Mouse (Mus musculus) left cerebral cortex, postnatal 14 days (tissue): ENCODE measurements around the gene Smim23. TPM values are rescaled to one million over a fixed set of nuclear protein-coding genes. Genes with fewer than 3 reads are reported as not detected.

ENCODE experiments used
- DNase-seq, 2 experiments: peaks; one replicate each; pipeline ENCODE4 v3.0.0; 2021 to 2022; ENCODE audit warnings: low spot score in 2 of 2, mixed read lengths in 1 of 2
- intact Hi-C: fragments of 180-260 bp; cut with DNase I; formaldehyde crosslinking; loops from one replicate; pipeline ENCODE4 v1.15.1; 2025
- long read RNA-seq, 2 experiments: library from polyadenylated mRNA; stranded (forward); transcript quantifications; one replicate each; pipeline ENCODE4 v2.0.0; 2021
- total RNA-seq, 2 experiments: library from RNA; stranded (reverse); gene quantifications; 2 replicates each; pipeline ENCODE4 v1.2.3; 2021

The Smim23 gene
- not detected for total RNA-seq
- long read RNA-seq, experiment 1: 0 reads
- long read RNA-seq, experiment 2: 0 reads

DNA sequence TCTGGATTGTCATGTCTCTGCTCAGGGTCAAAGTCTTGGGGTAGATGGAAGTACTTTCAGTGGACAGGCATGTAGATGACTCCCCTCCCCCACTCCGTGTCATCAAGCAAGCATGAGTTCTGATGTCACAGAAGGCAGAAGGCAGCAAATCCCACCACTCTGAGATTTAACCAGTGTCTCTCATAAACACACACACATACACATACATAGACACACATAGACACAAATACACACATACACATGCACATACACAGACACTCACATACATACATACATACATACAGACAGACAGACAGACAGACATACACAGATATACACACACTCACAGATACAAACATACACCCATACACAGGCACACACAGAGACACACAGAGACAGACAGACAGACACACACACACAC, at the start of gene Smim23:
Smim23 (minus strand) TSS at position 101 of the 400 bp plus-strand sequence.
- intact Hi-C loops: no loop called here
- no peak for DNase-seq

DNA sequence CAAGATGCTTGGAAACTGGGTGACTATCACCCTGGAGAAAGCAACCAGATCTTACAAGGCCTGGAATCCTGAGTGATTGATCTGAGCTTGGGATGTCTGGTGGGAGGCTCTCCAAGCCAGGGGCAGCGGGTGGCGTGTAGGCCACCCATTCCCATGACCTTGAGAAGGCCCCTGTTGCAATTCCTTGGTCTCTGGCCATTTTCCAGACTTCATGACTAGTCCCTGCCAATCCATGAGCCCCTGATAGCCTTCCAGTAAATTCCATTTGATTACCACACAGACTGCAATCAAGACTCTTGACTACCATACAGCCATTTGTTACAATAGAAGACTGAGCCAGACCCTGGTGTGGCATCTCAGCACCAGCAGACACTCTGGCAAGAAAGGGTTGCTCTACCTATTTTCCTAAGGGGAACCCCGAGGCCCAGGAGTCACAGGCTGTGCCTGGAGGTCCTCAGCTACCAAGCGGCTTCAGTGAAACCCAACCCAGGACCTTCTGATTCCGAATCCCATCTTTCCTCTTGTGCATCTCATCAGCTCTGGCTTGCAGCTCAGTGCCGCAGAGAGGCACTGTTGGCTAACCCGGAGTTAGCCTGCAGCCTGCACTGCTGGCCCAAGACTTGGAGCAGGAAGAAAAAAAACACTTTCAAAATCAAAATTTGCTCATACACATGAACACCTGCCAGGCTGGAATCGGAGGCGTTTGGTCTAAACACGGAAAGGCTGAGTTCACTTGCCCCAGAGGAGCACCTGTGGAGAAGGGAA, 44.4 kb upstream of the Smim23 start:
- intact Hi-C loops: no loop called here
- no peak for DNase-seq

DNA sequence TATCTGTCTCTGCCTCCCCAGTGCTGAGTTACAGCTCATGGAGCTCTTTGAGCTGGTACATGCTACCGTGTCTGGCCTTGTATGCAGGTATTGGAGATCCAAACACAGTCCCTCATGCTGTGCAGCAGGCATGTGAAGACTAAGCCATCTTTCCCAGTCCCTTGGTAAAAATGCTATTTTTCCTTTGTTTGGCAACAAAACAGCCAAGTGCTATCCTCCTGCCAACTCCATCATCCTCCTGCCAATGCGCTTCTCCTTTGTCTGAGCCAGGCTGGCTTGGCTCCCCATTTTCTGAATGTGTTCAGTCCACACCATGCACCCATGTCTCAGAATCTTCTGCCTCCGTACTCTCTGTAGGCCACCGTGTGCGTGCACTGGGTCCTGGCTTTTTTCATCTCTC, 40.2 kb upstream of the Smim23 start:
- intact Hi-C loops: no loop called here
- peak in 1 of 2 experiments; percentile 11 for DNase-seq

DNA sequence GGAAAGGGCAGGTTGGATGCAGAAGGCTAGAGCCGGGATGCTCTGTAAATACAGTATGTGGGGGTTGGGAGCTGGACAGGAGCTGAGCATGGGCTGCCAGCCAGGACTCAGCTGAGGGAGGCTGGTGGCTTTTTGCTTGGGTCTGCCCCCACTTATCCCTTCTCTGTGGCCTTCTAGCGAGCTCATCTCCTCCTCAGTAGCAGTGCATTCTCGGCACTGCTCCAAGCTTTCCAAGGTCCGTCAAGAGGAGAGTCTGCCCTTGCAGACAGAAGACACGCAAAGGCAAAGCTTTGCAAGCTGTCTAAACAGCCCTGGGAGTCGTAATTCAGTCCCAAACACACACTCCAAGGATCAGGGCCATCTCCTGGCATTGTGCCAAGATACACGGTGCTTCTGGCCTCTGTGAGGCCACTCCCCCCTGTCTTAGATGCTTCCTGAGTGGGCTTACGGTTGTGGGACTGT, 33.0 kb upstream of the Smim23 start:
- intact Hi-C loops: no loop called here
- DNase-seq: no peak

DNA sequence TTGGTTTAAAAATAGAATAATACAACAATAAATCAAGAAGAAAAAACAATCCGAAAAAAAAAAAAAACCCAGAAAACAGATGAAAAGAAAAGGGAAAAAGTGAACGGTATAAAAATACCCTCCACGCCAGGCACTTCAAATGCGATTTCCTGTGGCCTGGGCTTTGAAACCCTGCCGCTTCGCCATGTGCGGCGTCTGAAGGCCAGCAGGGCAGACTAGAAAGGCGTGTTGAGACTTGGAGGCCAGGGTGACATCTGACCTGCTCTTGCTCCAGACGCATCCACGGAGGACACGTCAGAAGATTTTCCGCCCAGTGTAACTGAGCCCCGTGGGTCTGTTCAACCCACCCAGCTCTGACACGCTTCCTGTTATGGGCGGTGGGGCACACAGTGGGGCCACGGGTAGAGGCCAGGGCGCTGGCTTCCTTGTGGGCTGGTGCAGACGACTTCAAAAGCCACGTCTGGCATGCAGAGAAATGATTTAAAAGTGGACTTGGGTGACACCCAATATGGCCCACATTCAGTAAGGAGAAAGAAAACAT, 22.3 kb upstream of the Smim23 start:
- intact Hi-C loops: no loop called here

DNA sequence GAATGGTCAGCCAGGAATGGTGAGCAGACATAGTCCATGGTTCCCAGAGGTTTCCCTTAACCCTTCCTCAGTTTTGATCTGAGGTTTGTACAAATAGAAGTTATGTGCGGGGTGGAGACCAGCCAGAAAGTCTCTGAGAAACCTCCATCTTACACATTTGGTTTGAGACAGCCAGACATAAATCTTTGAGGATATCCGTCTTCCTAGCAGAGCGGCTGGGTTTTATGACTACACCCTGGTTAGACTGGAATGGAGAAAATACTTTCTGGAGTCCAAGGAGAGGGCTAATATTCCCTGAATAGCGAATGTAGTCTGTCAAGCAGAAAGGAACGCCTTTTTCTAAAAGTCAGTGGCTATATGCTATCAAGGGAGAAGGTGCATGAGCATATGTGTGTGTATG, 16.8 kb upstream of the Smim23 start:
- DNase-seq: no peak
- intact Hi-C loops: no loop called here

More for the DNA sequence above, 22.3 kb upstream of the Smim23 start:
- no peak for DNase-seq

DNA sequence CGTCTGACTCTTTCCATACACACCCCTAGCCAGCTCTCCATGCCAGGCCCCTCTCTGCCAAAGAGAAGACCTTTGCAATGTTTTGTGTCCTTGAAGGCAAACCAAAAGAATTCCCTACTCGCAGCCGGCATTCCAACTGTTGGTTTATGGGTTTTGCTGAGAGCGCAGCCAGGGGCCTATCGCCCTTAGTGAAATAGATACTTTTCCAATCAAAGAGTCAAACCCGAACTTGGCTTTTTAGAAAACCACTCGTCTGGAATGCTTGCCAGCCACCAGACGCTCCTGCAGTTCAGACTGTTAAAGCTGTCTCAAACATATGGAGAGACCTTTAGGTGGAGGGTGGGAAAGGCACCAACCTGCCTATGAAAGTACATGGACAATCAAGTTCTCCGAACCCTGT, 15.9 kb upstream of the Smim23 start:
- intact Hi-C loops: no loop called here
- no peak for DNase-seq

DNA sequence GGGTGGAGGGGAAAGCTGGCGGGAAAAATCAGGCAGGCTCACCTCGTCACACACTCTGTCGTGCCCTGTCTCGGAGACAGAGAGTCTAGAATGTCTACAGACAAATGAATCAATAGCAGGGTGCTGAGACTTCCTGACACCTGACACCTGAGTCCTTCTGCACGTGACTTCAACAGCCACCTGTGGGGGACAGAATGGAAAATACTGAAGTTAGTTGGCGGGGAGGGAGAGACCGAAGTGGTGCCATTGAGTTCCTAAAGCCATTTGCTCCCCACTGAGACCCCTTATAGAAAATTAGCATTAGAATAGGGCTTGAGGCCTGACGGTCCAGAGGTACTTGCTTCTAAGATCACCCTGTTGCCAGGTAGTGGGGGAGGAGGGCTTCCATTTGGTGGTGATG, 10.6 kb upstream of the Smim23 start:
- DNase-seq: no peak
- intact Hi-C loops: no loop called here

DNA sequence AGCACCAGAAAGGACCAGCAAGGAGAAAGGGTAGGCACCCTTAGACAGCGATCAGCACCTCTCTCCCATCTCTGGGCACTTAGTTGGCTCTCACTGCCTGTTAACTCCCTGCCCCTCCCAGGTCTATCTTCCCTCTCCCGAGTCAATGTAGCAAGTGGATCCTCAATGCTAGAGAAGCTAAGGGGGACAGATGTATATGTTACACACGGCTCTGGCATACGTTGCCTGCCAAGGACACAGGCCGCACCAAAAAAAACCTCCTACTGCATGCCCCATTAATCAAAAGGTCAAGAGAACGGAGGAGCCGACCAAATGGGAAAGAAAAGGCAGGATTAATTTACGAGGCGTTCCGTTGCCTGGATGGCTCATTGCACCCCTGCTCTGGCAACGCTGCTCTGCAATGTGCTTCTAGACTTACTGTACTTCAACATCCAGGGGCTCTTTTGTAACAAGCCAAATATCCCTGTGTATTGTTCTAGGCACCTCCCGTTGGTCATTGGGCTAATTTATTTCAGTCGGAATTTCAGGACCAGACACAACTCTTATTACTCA, 10.0 kb upstream of the Smim23 start:
- no peak for DNase-seq
- intact Hi-C loops: no loop called here

DNA sequence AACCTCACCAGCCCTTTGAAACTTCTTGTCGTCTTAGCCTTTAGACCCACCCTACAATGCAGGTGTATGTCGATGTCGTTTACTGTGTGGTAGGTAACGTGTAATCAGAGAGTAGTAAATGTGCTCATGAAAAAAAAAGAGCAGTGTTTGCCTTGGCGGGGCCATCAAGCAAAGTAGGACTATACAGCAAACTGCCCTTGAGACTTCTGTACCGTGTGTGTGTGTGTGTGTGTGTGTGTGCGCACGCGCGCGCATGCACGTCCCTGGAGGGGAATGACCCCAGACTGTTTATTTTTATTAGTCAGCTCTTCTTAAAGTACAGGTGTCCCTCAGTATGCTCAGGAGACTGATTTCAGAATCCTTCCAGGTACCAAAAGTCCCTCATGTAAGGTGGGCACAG, 6.8 kb downstream of the Smim23 start:
- no peak for DNase-seq
- intact Hi-C loops: no loop called here

DNA sequence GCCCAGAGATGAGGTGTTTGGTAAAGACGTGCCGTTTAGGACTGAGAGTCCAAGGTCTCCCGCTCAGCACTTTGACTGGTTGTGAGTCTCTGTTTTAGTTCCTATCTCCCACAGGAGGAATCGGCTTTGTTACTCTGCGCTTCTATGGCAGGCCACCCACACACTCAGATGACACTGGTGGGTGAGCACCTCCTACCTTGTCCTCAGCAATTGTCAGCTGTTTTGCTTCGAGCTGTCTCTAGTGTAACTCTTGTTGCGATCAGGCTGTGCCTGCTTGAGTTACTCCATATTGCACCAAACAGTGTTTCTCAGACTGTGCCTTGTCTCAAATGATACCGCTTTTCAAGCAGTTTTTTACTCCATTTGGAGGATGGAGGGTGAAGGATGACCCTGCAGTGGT, 10.1 kb downstream of the Smim23 start:
- intact Hi-C loops: no loop called here
- DNase-seq: peak; percentile 9 to 31

DNA sequence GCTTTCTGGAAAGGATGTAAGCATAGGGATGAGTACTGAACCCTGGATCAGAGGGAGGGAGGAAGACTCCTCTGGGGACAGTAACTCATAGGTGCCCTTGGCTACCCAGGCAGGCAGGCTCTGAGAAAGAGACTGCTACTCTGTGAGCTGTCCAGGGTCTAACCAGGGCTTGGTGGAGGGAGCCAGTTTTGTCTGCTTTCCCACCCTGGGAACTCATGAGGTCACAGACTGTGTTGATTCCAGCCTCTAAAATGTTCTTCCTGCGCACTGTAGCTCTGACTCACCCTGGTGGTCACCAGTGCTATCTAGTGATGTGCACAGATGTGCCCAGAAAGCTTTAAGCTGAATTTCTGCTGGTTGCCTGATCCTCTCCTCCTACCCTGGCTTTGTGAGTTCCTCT, 15.3 kb downstream of the Smim23 start:
- no peak for DNase-seq
- intact Hi-C loops: loop anchor here (5.0 to 10.0 kb wide), 2 partner anchors 146 to 338 kb away; partner anchors contain the start of gene Fgf18

DNA sequence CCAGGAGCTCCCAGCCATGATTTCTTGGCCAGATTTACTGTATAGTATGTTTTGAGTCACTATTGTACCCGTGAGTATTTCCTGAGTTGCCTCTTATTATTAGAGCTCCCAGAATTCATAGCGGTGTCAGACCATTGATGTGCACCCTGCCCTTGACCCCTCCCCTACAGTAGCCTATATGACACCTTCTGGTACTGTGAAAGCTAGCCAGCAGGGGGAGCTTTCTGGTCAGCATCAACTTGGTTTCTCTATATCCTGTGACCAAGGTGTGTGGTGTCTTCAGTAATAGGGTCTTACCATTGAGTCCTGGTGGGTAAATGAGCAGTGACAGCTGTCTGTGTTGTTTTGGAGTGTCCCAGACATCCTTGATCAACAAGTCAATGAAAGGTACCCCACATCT, 18.4 kb downstream of the Smim23 start:
- intact Hi-C loops: loop anchor here (5.0 to 10.0 kb wide), 2 partner anchors 149 to 341 kb away; partner anchors contain the start of gene Fgf18
- DNase-seq: peak in 1 of 2 experiments; percentile 37

DNA sequence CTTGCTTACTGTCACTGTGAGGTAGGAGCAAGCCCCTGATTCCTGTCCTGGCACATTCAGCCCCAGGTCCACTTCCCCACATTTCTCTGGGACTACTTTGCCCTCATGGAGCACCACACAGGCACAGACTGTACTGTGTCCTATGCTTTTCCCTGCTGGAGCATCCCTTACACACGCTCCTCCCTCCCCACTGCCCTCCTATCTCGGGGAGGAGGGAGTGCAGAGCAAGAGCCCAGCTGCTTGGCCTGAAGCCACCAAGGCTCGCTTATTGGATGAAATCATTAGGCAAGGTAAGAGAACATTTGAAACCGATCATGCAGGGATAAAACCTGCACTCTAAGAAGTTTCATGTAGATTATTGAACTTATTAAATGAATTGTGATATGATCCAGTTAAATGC, 20.7 kb downstream of the Smim23 start:
- intact Hi-C loops: loop anchor here (10.0 kb wide), 1 partner anchor 151 kb away; no protein-coding TSS in a partner anchor
- DNase-seq: no peak

DNA sequence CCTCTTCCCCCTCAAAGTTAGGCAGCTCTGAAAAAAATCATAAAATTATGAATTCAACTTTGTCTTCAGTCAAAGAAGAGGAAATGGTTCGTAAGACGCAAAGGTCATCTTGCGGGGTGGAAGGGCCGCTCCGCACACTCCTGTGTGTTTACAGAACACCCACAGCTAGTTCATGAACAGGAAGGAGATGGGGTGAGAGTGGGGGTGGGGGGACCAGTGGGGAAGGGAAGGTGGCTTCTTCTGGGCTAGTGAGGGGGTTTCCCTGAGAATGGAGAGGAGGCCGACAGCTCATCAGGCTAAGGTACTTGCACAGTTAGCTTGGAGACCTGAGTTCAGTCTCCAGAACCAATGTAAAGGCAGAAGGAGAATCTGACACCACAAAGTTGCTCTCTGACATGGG, 22.7 kb downstream of the Smim23 start:
- DNase-seq: no peak
- intact Hi-C loops: loop anchor here (10.0 kb wide), 1 partner anchor 153 kb away; no protein-coding TSS in a partner anchor

DNA sequence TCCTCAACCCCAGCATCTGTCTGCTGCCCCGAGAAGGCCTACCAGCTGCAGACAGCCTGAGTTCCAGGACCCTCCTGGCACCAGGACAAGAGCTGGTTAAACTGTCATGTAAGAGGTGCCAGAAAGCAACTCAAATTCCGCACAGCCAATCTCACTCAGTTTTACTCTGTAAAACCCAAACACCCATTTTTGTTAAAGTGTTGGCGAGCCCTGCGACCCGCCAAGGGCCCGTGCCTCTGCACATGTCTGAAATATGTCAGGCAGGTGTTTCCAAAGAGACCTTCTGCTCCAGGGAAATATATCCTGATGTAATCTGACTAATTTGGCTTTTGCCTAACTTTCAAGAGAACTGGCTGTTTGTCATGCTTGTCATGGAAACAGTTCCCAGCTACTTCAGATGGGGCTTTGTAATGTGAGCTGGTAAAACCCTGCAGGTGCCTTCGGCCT, 23.5 kb downstream of the Smim23 start:
- DNase-seq: no peak
- intact Hi-C loops: loop anchor here (10.0 kb wide), 1 partner anchor 154 kb away; no protein-coding TSS in a partner anchor

DNA sequence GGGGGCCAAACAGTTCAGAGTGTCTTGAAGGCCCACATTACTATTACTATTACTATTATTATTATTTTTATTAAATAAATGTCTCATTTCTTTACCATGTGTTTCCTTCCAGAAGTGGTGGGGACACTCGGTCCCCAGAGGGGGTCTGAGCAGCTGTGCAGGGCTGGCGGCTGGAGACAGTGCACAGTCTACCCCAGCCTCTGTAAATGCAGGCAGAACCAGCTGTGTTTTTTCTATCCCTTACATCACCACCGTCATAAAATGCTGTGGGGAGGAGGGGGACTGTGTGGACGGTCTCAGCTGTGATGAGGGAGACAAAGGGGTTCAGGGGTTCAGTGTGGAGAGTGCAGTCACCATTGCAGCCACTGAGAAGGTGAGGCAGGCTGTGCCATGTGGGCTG, 26.0 kb downstream of the Smim23 start:
- intact Hi-C loops: no loop called here
- no peak for DNase-seq

DNA sequence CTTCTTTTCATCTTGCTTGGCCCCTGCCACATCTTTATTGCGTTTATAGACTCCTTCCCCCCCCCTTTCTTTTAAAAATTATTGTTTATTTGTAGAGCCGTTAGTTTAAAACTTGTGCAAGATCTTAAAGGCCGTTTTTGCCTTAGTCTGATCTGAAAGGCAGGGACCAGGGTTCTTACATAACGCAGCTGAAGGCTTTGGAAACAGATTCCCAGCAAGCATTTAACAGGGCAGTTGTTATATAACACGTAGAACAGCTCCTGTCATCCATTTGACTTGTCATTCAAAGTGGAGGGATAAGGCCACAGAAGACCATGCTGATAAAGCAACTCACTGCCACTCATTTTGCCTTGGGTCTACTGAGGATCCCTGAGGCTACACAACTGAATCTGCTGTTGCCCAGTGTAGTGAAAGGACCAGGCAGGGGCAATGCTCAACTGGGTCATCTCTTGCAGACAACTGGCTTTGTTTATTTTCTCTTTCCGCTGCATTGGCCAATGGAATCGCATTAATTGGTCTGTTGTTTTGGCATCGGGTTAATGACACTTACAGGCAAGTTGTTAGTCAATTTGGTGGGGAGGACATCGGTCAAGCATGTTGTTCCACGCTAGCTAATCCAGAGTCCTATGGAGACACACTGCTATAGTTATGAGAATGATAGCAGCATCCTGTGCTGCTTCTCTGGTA, 29.5 kb downstream of the Smim23 start:
- no peak for DNase-seq
- intact Hi-C loops: no loop called here

DNA sequence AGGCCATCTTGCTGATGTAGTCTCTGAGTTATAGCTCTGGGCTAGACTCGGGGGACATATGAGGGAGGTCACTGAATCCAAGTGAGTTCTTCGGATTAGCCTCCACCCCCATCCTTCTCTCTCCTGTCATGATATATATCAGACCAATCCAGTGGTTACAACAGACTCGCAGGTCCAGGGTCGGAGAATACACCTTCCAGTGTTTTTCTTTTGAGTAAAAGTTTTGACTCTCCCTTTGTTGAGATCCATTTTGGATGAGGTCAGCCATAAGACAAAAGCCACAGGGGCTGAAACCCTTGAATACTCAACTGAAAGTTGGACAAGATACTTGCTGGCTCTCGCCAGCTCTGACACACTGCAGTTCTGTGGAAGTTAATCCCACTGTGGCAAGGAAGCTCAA, 38.2 kb downstream of the Smim23 start:
- DNase-seq: no peak
- intact Hi-C loops: no loop called here

DNA sequence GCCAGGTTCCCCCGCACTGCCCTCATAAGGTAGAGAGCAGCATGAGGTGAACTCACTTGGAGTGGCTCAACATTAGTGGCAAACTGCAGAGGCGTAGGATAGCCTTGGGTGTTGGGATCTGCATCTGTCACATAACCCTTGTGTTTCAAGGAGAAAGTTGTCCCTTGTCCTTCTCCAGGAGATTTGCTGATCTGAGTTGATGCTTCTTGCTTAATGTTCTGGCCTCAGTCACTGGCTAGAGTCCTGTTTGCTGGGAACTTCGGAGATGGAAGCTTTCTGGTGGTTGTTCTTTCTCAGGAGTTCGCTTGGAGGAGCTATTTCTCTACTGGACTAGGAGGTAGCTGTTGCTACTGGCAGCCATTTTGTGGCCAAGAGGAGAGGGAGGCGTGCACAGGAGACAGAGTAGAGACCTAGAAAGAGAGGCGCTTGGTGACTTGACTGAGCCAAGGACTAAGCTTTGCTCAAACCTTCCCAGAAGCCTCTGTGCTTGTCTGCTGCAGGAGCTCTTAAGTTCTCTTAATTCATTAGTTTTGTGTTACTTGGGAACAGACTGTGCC, 38.7 kb downstream of the Smim23 start:
- intact Hi-C loops: no loop called here
- no peak for DNase-seq
